Mouse (Mus musculus): ENCODE measurements around the gene Prmt1. TPM values are rescaled to one million over a fixed set of nuclear protein-coding genes. Genes with fewer than 3 reads are reported as not detected.

Gene Prmt1
- polyA plus RNA-seq, 1 experiment from 2014 or later, result 706 TPM

GRCm38 (mm10) chr7:44959874-44960511, 26.4 kb downstream of the Prmt1 start:
- Histone ChIP-seq H3K4me3 (replicated peaks) (no peak overlapping the region), H3K27me3 (no peaks in the 10 kb centered on the region), H3K27ac (no peak overlapping the region), H3K4me2 (no peak overlapping the region), H3K9ac (replicated peaks) (no peak overlapping the region), H3K9me3 (no peaks in the 10 kb centered on the region), H3K4me1 (replicated peaks) (no peaks in the 10 kb centered on the region), H3K36me3 (peaks cover 53% of the 10 kb centered on the region)
- 86% methylated on average over 10 of the region's 10 CpGs for WGBS
- no peak for ATAC-seq (ENCODE audit: insufficient number of reproducible peaks, insufficient read depth, low FRiP score, low TSS enrichment, low read depth)

GRCm38 (mm10) chr7:44959281-44959680, 27.1 kb downstream of the Prmt1 start:
- Histone ChIP-seq H3K27ac (no peak overlapping the region), H3K27me3 (no peaks in the 10 kb centered on the region), H3K9me3 (no peaks in the 10 kb centered on the region), H3K4me2 (no peak overlapping the region), H3K4me3 (replicated peaks) (no peak overlapping the region), H3K36me3 (peaks cover 49% of the 10 kb centered on the region), H3K4me1 (replicated peaks) (no peaks in the 10 kb centered on the region), H3K9ac (replicated peaks) (no peak overlapping the region)
- WGBS, result 85% methylated on average over 8 of the region's 8 CpGs
- no peak for ATAC-seq (ENCODE audit: insufficient number of reproducible peaks, insufficient read depth, low FRiP score, low TSS enrichment, low read depth)

GRCm38 (mm10) chr7:44958208-44958607, 28.2 kb downstream of the Prmt1 start:
- WGBS, result 62% methylated on average over 7 of the region's 7 CpGs
- no peak for ATAC-seq (ENCODE audit: insufficient number of reproducible peaks, insufficient read depth, low FRiP score, low TSS enrichment, low read depth)

GRCm38 (mm10) chr7:44957183-44957835, 29.1 kb downstream of the Prmt1 start:
- Histone ChIP-seq H3K27me3 (0 out of 2 replicates have a peak, but pooled peaks cover 4% of the 10 kb centered on the region), H3K4me2 (no peak overlapping the region), H3K9me3 (no peaks in the 10 kb centered on the region), H3K9ac (replicated peaks) (no peak overlapping the region), H3K4me3 (replicated peaks) (no peak overlapping the region), H3K36me3 (peaks cover 31% of the 10 kb centered on the region), H3K27ac (no peak overlapping the region), H3K4me1 (replicated peaks) (peaks cover under 1% of the 10 kb centered on the region)
- ATAC-seq (ENCODE audit: insufficient number of reproducible peaks, insufficient read depth, low FRiP score, low TSS enrichment, low read depth), result no peak
- WGBS, result 71% methylated on average over 20 of the region's 20 CpGs

More at GRCm38 (mm10) chr7:44958208-44958607, 28.2 kb downstream of the Prmt1 start:
- Histone ChIP-seq H3K9ac (replicated peaks) (no peak overlapping the region), H3K4me2 (no peak overlapping the region), H3K36me3 (peaks cover 39% of the 10 kb centered on the region), H3K4me1 (replicated peaks) (no peaks in the 10 kb centered on the region), H3K4me3 (replicated peaks) (no peak overlapping the region), H3K27me3 (0 out of 2 replicates have a peak, but pooled peaks cover 4% of the 10 kb centered on the region), H3K27ac (no peak overlapping the region), H3K9me3 (no peaks in the 10 kb centered on the region)

- Histone ChIP-seq H3K4me2 (no peak overlapping the region), H3K27me3 (peaks cover 13% of the 10 kb centered on the region), H3K4me1 (replicated peaks) (peaks cover 10% of the 10 kb centered on the region), H3K9ac (replicated peaks) (no peak overlapping the region), H3K9me3 (no peaks in the 10 kb centered on the region), H3K36me3 (peaks cover 21% of the 10 kb centered on the region), H3K27ac (no peak overlapping the region), H3K4me3 (replicated peaks) (no peak overlapping the region)
- no peak for ATAC-seq (ENCODE audit: insufficient number of reproducible peaks, insufficient read depth, low FRiP score, low TSS enrichment, low read depth)
- 49% methylated on average over 6 of the region's 6 CpGs for WGBS
These were observed 30.1 kb downstream of the Prmt1 start for GRCm38 (mm10) chr7:44956266-44956665.

GRCm38 (mm10) chr7:44955628-44956027, 30.7 kb downstream of the Prmt1 start:
- WGBS, result 55% methylated on average over 5 of the region's 5 CpGs
- H3K36me3 ChIP-seq, result peaks cover 14% of the 10 kb centered on the region
- no peak for ATAC-seq (ENCODE audit: insufficient number of reproducible peaks, insufficient read depth, low FRiP score, low TSS enrichment, low read depth)
- no peak overlapping the region for H3K4me2 ChIP-seq
- H3K9me3 ChIP-seq, result no peaks in the 10 kb centered on the region
- no peak overlapping the region for H3K27ac ChIP-seq
- H3K27me3 ChIP-seq, result peaks cover 19% of the 10 kb centered on the region
- no peak overlapping the region for H3K4me3 ChIP-seq (replicated peaks)
- H3K4me1 ChIP-seq (replicated peaks), result peaks cover 10% of the 10 kb centered on the region
- H3K9ac ChIP-seq (replicated peaks), result no peak overlapping the region

- H3K27me3 ChIP-seq, result peaks cover 32% of the 10 kb centered on the region
- no peak for ATAC-seq (ENCODE audit: insufficient number of reproducible peaks, insufficient read depth, low FRiP score, low TSS enrichment, low read depth)
- 82% methylated on average over 12 of the region's 12 CpGs for WGBS
These were observed 32.1 kb downstream of the Prmt1 start for GRCm38 (mm10) chr7:44954091-44954885.

GRCm38 (mm10) chr7:44953561-44953960, 32.8 kb downstream of the Prmt1 start:
- peaks cover 10% of the 10 kb centered on the region for H3K4me1 ChIP-seq (replicated peaks)
- no peak for ATAC-seq (ENCODE audit: insufficient number of reproducible peaks, insufficient read depth, low FRiP score, low TSS enrichment, low read depth)
- H3K36me3 ChIP-seq, result no peaks in the 10 kb centered on the region
- H3K4me2 ChIP-seq, result no peak overlapping the region
- WGBS, result 55% methylated on average over 14 of the region's 14 CpGs
- 0 out of 2 replicates have a peak overlapping the region, but pooled peaks have one; percentile 3 for H3K4me3 ChIP-seq (replicated peaks)
- H3K27me3 ChIP-seq, result peaks cover 36% of the 10 kb centered on the region
- no peaks in the 10 kb centered on the region for H3K9me3 ChIP-seq
- no peak overlapping the region for H3K9ac ChIP-seq (replicated peaks)
- H3K27ac ChIP-seq, result no peak overlapping the region

More at GRCm38 (mm10) chr7:44954091-44954885, 32.1 kb downstream of the Prmt1 start:
- H3K27ac ChIP-seq, result no peak overlapping the region
- H3K4me2 ChIP-seq, result no peak overlapping the region
- H3K36me3 ChIP-seq, result peaks cover 4% of the 10 kb centered on the region; the same call in 1 of the 2 replicates
- no peak overlapping the region for H3K9ac ChIP-seq (replicated peaks)
- no peak overlapping the region for H3K4me3 ChIP-seq (replicated peaks)
- no peaks in the 10 kb centered on the region for H3K9me3 ChIP-seq
- peaks cover 10% of the 10 kb centered on the region for H3K4me1 ChIP-seq (replicated peaks)

GRCm38 (mm10) chr7:44952611-44953306, 33.6 kb downstream of the Prmt1 start:
- H3K9ac ChIP-seq (replicated peaks), result peak overlapping the region; percentile 42
- H3K27me3 ChIP-seq, result peaks cover 42% of the 10 kb centered on the region
- peaks cover 10% of the 10 kb centered on the region for H3K4me1 ChIP-seq (replicated peaks)
- peak overlapping the region; percentile 42 for H3K4me3 ChIP-seq (replicated peaks)
- 0 out of 2 replicates have a peak overlapping the region, but pooled peaks have one; percentile 4 for H3K27ac ChIP-seq
- H3K4me2 ChIP-seq, result peak overlapping the region; percentile 72
- 6% methylated on average over 24 of the region's 24 CpGs for WGBS
- no peaks in the 10 kb centered on the region for H3K9me3 ChIP-seq
- ATAC-seq (ENCODE audit: insufficient number of reproducible peaks, insufficient read depth, low FRiP score, low TSS enrichment, low read depth), result peak; percentile 78
- H3K36me3 ChIP-seq, result no peaks in the 10 kb centered on the region

- Histone ChIP-seq H3K4me2 (peak overlapping the region; percentile 72), H3K4me1 (replicated peaks) (peaks cover 10% of the 10 kb centered on the region), H3K27me3 (peaks cover 42% of the 10 kb centered on the region), H3K27ac (no peak overlapping the region), H3K9ac (replicated peaks) (peak overlapping the region; percentile 42; the same call in 1 of the 2 replicates), H3K4me3 (replicated peaks) (peak overlapping the region; percentile 42), H3K9me3 (no peaks in the 10 kb centered on the region), H3K36me3 (no peaks in the 10 kb centered on the region)
- 0 out of 2 replicates have a peak, but pooled peaks have one; percentile 59 for ATAC-seq (ENCODE audit: insufficient number of reproducible peaks, insufficient read depth, low FRiP score, low TSS enrichment, low read depth)
- 2% methylated on average over 10 of the region's 10 CpGs for WGBS
These were observed 34.4 kb downstream of the Prmt1 start for GRCm38 (mm10) chr7:44951960-44952359.
